Mouse (Mus musculus) G1E (cell line): ENCODE measurements around the gene 9430038I01Rik. TPM values are rescaled to one million over a fixed set of nuclear protein-coding genes. Genes with fewer than 3 reads are reported as not detected.
A peak's percentile ranks its signal among the peaks of the same experiment; 100 is the strongest.

Source experiments
- ATAC-seq: 2 replicates; pipeline ENCODE4 v1.8.0; 2016; ENCODE audit warnings: mild to moderate bottlenecking; ENCODE audit not compliant: insufficient number of reproducible peaks, poor library complexity, low FRiP score, severe bottlenecking; ENCODE audit errors: extremely low read depth
- DNase-seq: peaks from one replicate; pipeline ENCODE4 v3.0.0; 2012; ENCODE audit warnings: low spot score
- H3K27me3 ChIP-seq: 2 replicates; pipeline ENCODE4 v1.6.1; 2012; ENCODE audit warnings: mild to moderate bottlenecking, low read length, inconsistent platforms; ENCODE audit not compliant: insufficient read depth
- H3K36me3 ChIP-seq: replicated peaks from 2 replicates; pipeline ENCODE3; 2012; ENCODE audit warnings: mild to moderate bottlenecking, inconsistent platforms
- H3K4me1 ChIP-seq: 2 replicates; pipeline ENCODE4 v1.6.1; 2012; ENCODE audit warnings: low read depth, low read length, inconsistent platforms, mixed read lengths; ENCODE audit not compliant: insufficient read depth
- H3K4me3 ChIP-seq: 2 replicates; pipeline ENCODE4 v1.5.1; 2012; ENCODE audit warnings: low read depth, mild to moderate bottlenecking, inconsistent platforms, low read length, moderate library complexity, mixed read lengths
- H3K9me3 ChIP-seq: replicated peaks from 2 replicates; pipeline ENCODE4 v1.6.1; 2012; ENCODE audit warnings: inconsistent platforms
- CTCF ChIP-seq: IDR thresholded peaks from 2 replicates; pipeline ENCODE4 v1.5.1; 2012; ENCODE audit warnings: low read depth, low read length, inconsistent platforms, mixed read lengths
- GATA1 ChIP-seq: IDR thresholded peaks from 2 replicates; pipeline ENCODE4 v1.6.1; 2012; ENCODE audit warnings: borderline replicate concordance, low read length, inconsistent platforms, mixed read lengths
- GATA2 ChIP-seq: IDR thresholded peaks from 2 replicates; pipeline ENCODE4 v1.6.1; 2012; ENCODE audit warnings: low read depth, low read length, inconsistent platforms, borderline replicate concordance
- POLR2AphosphoS5 ChIP-seq: IDR thresholded peaks from 2 replicates; pipeline ENCODE4 v1.6.1; 2012; ENCODE audit warnings: low read depth, low read length, inconsistent platforms; ENCODE audit not compliant: insufficient replicate concordance
- TAL1 ChIP-seq: conservative IDR thresholded peaks from 2 replicates; pipeline ENCODE4 v1.6.1; 2012; ENCODE audit warnings: low read depth, low read length, inconsistent platforms, mixed read lengths
- polyA plus RNA-seq: library from polyadenylated mRNA; stranded (reverse); fragments of >175 nt; gene quantifications from 2 replicates; pipeline ENCODE4 v1.2.3, GENCODE M21; 2012
- total RNA-seq, 2 experiments: library from RNA; stranded (forward) in 1 of 2; stranded (reverse) in 1 of 2; fragments of 200-1000 nt in 1 of 2; fragments of >200 nt in 1 of 2; fragmentation: Nextera tagmentation in 1 of 2; gene quantifications; 2 replicates each; pipeline ENCODE4 v1.2.3; 2014 to 2017

The 9430038I01Rik gene
- total and polyA plus RNA-seq, 3 experiments = 2.7 to 18.3 (median 13.0) TPM

- Histone ChIP-seq H3K9me3 (no peaks in the 10 kb centered on the region), H3K4me1 (peaks cover 27% of the 10 kb centered on the region), H3K4me3 (peak overlapping the region; percentile 88; the same call in 1 of the 2 replicates), H3K36me3 (peaks cover 19% of the 10 kb centered on the region), H3K27me3 (no peaks in the 10 kb centered on the region; the same call in 1 of the 2 replicates)
- ATAC-seq (no peak), DNase-seq (no peak)
- TF ChIP-seq CTCF = no peak
- TF ChIP-seq GATA2 = no peak
- no peak for TF ChIP-seq GATA1
- TF ChIP-seq POLR2AphosphoS5 = no peak
- no peak for TF ChIP-seq TAL1
Observed at GRCm38 (mm10) chr7:137436901-137437300, 26.3 kb upstream of the 9430038I01Rik start.

GRCm38 (mm10) chr7:137431769-137432603 lies 21.4 kb upstream of the 9430038I01Rik start:
- no peak for DNase-seq
- Histone ChIP-seq H3K36me3 (no peaks in the 10 kb centered on the region), H3K27me3 (peaks cover 18% of the 10 kb centered on the region), H3K4me3 (no peak overlapping the region), H3K4me1 (peaks cover 6% of the 10 kb centered on the region), H3K9me3 (no peaks in the 10 kb centered on the region)
- ATAC-seq = no peak
- no peak for TF ChIP-seq TAL1
- TF ChIP-seq GATA2 = no peak
- no peak for TF ChIP-seq GATA1
- TF ChIP-seq POLR2AphosphoS5 = no peak
- no peak for TF ChIP-seq CTCF

DNA sequence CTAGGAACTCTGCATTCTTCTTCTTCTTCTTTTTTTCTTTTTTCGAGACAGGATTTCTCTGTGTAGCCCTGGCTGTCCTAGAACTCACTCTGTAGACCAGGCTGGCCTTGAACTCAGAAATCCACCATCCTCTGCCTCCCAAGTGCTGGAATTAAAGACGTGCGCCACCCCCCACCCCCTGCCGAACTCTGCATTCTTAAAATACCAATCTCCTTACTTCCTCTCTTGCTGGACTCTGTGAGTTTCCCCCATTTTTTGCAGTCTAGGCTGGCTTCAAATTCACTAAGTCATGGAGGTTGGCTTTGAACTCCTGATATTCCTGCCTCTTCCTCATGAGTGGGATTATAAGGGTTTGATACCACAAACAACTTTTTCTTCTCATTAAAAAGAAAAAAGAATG lies 16.1 kb upstream of the 9430038I01Rik start:
- no peaks in the 10 kb centered on the region for H3K4me1 ChIP-seq
- H3K36me3 ChIP-seq = no peaks in the 10 kb centered on the region
- peaks cover 22% of the 10 kb centered on the region for H3K27me3 ChIP-seq
- ATAC-seq = no peak
- no peak for TF ChIP-seq POLR2AphosphoS5
- TF ChIP-seq CTCF = no peak
- TF ChIP-seq TAL1 = no peak
- no peak for TF ChIP-seq GATA2
- TF ChIP-seq GATA1 = no peak
- no peak for DNase-seq
- H3K4me3 ChIP-seq = no peak overlapping the region
- no peaks in the 10 kb centered on the region for H3K9me3 ChIP-seq

DNA sequence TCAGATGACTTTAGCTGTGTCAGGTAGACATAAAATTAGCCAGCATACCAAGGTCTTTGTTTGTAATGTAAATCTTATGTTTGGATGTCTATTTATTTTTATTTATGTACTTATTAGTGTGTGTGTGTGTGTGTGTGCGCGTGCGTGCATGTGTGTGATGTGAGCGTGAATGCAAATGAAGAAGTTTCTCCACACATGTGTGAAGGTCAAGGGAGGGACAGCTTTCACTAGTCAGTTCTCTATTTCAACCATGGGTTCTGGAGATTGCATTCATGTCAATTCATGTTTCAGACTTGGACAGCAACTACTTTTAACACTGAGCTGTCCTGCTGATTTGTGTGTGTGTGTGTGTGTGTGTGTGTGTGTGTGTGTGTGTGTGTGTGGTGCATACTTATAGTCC lies 10.7 kb upstream of the 9430038I01Rik start:
- no peaks in the 10 kb centered on the region for H3K36me3 ChIP-seq
- H3K4me1 ChIP-seq = no peaks in the 10 kb centered on the region
- no peak overlapping the region for H3K4me3 ChIP-seq
- no peaks in the 10 kb centered on the region for H3K9me3 ChIP-seq
- no peak for ATAC-seq
- 0 out of 2 replicates have a peak, but pooled peaks cover 4% of the 10 kb centered on the region for H3K27me3 ChIP-seq
- DNase-seq = no peak
- no peak for TF ChIP-seq GATA1
- TF ChIP-seq POLR2AphosphoS5 = no peak
- no peak for TF ChIP-seq GATA2
- TF ChIP-seq CTCF = no peak
- TF ChIP-seq TAL1 = no peak

- Histone ChIP-seq H3K36me3 (no peaks in the 10 kb centered on the region), H3K9me3 (no peaks in the 10 kb centered on the region), H3K27me3 (0 out of 2 replicates have a peak, but pooled peaks cover 4% of the 10 kb centered on the region), H3K4me3 (no peak overlapping the region), H3K4me1 (no peaks in the 10 kb centered on the region)
- DNase-seq = no peak
- TF ChIP-seq GATA1 (no peak), POLR2AphosphoS5 (no peak)
- ATAC-seq = no peak
Observed at GRCm38 (mm10) chr7:137420550-137420949, 10.0 kb upstream of the 9430038I01Rik start.

GRCm38 (mm10) chr7:137414710-137415109 lies 4.1 kb upstream of the 9430038I01Rik start:
- no peak overlapping the region for H3K4me3 ChIP-seq
- H3K9me3 ChIP-seq = no peaks in the 10 kb centered on the region
- no peak for ATAC-seq
- TF ChIP-seq CTCF (no peak), TAL1 (no peak), POLR2AphosphoS5 (no peak), GATA2 (no peak), GATA1 (no peak)
- no peaks in the 10 kb centered on the region for H3K36me3 ChIP-seq
- no peak for DNase-seq
- H3K27me3 ChIP-seq = no peaks in the 10 kb centered on the region
- H3K4me1 ChIP-seq = peaks cover 11% of the 10 kb centered on the region
